Mouse (Mus musculus) ovary, postnatal 10 days (tissue): ENCODE results near the gene Lrrc49.
A peak's percentile ranks its signal among the peaks of the same experiment; 100 is the strongest.

Experiments
- DNase-seq: peaks from one replicate; pipeline ENCODE4 v3.0.0; 2022; ENCODE audit warnings: low spot score

The Lrrc49 gene

GRCm38 (mm10) chr9:60674780-60675179, 13.2 kb downstream of the Lrrc49 start:
- no peak for DNase-seq

GRCm38 (mm10) chr9:60672568-60672967, 15.4 kb downstream of the Lrrc49 start:
- no peak for DNase-seq

DNA sequence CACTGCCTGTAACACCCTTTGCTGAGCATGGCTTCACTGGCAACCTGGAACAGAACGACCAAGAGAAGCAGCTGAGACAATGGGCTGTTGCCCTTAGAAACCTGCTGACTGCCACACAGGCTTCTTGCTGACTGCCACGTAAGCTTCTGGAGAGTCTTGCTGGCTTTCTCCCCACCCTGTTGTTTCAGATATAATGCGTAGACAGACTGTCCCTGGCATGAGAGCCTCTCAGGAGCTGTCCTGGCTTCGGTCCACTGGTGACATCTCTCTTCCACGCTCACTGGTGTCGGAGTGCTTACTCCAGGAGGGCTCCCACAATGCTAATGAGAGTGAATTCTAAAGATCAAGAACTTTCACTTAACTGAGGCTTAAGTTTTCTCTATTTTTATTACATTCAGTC, 19.1 kb downstream of the Lrrc49 start:
- no peak for DNase-seq

DNA sequence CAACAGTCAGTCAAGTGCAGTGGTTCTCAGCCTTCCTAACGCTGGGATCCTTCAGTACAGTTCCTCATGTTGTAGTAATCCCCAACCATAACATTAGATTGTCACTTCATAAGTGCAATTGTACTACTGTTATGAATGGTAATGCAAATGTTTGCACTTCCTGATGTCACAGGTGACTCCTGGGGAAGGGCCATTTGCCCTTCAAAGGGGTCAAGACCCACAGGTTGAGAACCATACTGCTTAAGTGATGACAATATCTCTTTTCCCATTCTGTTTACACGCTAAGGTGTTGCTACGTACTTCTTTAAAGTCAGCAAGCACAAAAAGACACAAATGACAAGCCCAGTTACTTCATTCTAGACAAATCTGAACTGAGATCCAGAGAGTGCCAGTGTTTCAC, 22.4 kb downstream of the Lrrc49 start:
- DNase-seq = no peak

GRCm38 (mm10) chr9:60664866-60665265, 23.1 kb downstream of the Lrrc49 start:
- no peak for DNase-seq

DNA sequence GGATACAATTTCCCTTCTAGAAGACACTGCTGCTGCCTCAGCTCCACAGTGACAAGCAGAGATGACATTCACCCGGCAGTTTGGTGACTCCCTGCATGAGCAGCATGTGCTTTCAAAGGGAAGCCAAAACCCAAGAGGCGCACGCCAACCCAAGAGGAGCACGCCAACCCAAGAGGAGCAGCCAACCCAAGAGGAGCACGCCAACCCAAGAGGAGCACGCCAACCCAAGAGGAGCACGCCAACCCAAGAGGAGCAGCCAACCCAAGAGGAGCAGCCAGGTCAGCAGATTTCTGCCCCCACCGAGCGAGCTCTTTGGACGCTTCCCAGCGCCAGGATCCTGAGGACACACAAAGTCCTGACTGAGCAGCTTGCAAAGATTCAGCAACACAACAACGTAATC, 23.6 kb downstream of the Lrrc49 start:
- no peak for DNase-seq

DNA sequence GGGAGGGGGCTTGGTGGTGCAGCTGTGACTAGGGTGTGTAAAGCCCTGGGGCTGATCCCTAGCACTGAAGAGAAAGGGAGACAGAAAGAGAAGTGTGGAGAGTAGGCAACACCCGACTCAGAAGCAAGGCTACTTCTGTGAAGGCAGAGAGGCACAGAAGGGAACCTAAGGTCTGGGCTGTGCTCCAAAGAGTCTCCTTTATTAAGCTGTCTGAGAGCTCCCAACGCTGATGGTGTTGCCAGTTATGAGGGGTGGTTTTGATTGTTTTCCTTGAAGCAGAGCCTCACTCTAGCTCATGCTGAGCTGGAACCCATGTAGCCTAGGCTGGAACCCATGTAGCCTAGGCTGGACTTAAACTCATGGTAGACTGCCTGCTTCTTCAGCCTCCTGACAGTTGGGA, 25.0 kb downstream of the Lrrc49 start:
- no peak for DNase-seq

DNA sequence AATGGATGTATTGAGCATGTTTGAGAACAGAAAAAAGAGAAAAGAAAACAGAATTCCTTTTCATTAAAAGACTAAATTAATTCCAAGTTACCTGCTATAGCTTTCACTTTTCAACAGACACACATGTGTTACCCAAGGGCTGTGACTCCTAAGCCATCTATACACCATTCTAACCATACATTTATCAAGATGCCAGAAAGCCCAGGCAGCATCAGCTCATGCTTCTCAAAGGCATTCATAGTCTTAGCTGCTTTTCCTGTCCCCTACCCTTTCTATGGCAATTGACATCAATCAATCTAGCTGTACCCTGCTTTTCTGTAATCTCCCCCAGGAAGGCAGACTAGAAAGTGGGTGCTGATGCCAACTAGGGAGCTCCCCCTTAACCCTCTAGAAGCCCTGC, 34.4 kb downstream of the Lrrc49 start:
- no peak for DNase-seq

DNA sequence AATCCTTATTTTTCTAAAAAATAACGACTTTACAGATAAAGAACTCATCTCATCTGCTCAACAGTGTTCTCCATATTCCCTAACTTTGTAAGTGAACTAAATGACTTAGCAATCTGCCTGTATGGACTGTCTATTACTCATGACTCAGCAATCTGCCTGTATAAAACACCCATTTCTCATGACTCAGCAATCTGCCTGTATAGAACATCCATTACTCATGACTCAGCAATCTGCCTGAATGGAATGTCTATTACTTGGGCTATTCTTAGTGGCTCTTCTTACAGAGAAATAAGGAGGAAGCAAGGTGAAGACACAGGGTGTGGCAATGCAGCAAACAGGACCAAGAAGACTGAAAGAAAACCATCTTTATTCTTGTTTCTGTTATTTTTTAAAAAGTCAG, 34.8 kb downstream of the Lrrc49 start:
- DNase-seq = no peak

- DNase-seq = no peak
Observed at GRCm38 (mm10) chr9:60650277-60650676, 37.7 kb downstream of the Lrrc49 start.

DNA sequence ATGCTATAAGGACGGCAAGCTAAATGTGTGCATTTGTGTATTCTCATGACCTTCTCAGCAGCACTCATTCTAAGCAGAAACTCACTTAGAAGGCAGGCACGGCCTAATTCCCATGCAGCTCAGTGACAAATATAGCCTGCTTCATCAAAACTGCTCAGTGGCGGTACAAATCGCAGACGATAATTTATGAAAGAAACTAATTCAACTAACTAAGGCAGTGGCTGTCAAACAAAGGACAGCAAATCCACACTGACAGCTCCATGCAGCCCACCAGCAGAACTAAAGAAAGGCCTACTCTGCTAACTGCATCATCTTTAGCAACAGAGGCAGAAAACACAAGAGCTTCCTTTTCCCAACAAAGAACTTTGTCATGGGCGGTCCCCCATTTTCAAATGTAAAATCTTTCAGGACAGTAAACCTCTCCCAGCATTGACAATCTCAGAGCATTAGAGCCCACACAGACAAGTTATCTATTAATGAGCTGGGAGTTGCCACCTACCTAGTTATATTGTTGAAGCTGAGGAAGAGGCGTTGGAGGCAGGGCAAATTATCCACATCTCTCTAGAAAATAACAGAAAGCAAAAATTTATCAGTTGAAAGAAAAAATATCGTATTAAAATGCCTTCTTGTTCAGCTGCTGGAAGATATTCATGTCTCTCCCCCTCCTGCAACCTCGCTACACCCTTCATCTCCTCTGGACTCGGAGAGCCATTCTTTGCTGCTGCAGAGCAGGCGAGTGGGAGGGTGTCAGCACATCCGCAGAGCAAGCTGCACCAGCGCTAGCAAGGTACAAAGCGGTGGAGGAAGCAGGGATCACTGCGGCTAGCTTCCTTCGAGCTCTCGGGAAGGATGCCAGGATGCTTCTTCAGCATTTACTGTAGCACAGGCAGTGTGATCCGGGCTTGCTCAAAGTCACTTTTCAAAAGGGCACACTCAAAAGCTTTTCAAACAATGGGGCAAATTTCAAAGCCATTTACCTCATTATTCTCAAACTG, 38.7 kb downstream of the Lrrc49 start:
- DNase-seq = peak; percentile 22

DNA sequence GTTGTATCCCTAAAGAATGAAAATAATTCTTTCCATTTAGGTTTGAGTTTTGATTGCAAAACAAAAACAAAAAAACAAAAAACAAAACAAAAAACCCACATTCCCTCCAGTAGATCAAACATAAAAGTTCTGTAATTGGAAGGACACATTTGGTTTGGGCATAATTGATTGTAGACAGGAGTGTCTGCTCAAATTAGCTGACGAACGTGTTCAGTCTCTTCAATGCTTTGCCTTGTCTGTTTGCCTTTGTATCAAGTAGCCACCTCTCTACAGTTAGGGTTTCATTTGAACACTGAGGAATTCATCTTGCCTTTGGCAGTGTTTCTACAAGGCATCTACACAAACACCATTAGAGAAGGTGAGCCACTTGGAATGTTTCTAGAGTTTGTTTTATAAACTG, 54.4 kb downstream of the Lrrc49 start:
- DNase-seq = no peak

DNA sequence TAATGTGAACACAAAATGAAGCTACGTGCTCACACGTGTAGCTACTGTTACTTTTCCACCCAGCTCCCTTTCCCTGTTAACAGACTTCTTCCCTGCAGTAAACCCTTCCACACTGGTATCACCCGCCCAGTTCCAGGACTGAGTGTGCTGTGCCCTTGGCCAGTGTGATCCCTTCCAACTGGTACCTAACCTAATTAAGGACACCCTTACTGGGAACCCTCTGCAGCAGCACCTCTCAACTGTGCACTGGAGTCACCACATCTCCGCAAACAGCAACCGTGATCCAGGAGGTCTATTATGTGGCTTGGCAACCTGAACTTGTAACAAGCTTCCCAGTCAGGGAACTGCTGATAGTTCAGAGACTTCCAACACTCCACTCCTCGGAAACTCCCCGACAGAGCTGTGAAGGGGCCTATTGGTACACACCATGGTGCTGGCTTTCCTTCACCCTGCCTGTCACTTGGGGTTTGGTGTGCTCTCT, 61.6 kb downstream of the Lrrc49 start:
- DNase-seq = no peak

DNA sequence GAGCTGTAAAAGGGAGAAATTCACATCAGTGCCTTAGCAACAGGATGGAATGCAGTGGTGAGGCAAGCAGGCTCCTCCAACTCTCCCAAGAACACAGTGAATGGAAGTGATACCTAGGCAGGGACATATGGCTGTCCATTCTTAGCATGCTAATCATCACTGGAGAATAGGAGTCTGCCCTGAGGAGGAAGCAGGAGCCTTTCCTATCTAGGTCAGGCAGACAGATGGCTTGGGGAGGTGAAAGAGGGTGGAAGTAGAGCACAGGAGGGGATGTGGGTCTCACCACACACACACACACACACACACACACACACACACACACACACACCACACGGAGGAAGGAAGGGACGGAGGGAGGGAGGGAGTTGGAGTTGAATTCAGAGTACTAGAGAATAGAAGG, 62.1 kb downstream of the Lrrc49 start:
- no peak for DNase-seq

- peak; percentile 18 for DNase-seq
Observed at GRCm38 (mm10) chr9:60616946-60617345, 71.0 kb downstream of the Lrrc49 start.

GRCm38 (mm10) chr9:60616359-60616758, 71.6 kb downstream of the Lrrc49 start:
- no peak for DNase-seq

- no peak for DNase-seq
Observed at GRCm38 (mm10) chr9:60612260-60612659, 75.7 kb downstream of the Lrrc49 start.

DNA sequence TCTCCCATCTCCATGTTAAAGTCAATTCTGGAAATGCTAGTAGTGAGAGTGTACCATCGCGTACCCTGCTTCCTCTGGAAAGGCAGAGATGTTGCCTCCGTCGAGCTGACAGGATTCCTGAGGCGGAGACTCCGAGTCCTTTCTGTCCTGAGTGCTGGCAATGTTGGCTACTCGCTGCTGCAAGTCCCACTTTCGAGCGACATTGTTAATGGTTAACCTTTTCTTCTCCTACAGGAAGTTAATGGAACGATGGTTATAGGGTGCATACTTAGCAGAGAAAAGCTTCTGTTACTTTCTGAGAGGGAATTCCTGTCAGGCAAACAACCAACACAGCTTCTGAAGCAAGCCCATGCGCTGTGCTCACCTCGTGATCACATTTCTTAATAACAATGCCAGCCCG, 77.8 kb downstream of the Lrrc49 start:
- DNase-seq = no peak

DNA sequence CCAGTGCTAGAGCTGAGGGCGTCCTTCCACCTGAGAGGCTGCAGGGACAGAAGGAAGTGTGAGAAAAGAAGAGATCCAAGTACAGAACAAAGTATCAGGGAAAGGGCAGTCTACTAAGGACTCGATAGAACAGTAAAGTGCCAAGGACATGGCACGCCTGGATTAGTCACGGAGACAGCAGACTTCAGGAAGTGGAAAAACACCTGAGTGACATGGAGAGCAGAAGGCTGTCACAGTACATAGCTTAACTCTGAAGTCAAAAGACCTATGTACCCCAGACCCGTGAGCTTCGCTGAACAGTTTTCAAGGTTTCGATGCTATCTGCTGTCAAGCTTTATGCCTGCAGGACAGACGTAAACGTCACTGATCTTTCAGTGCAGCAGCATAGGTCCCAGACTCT, 79.1 kb downstream of the Lrrc49 start:
- no peak for DNase-seq

GRCm38 (mm10) chr9:60608086-60608485, 79.9 kb downstream of the Lrrc49 start:
- DNase-seq = no peak

GRCm38 (mm10) chr9:60604971-60605370, 83.0 kb downstream of the Lrrc49 start:
- DNase-seq = no peak

- no peak for DNase-seq
Observed at GRCm38 (mm10) chr9:60601936-60602335, 86.0 kb downstream of the Lrrc49 start.

DNA sequence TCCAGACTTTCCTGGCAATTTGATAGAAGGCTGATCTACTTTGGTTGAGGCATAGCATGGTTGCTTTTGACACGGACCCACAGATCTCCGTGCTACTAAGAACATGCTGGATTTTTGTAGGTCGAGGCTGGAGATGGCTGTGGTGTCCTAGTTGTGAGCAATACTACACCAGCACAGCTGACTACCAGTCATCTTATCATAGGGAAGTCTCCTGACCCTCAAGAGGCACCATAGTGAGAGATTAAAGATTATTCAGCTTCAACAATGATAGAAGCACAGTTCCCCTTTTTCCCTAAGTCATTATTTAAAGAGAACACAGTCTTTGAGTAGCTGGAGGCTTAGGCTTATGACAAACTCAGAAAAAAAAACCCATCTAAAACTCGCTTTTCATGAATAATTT, 87.7 kb downstream of the Lrrc49 start:
- no peak for DNase-seq

- no peak for DNase-seq
Observed at GRCm38 (mm10) chr9:60599489-60599888, 88.5 kb downstream of the Lrrc49 start.
